Mouse (Mus musculus) myocyte (in vitro differentiated cells): ENCODE measurements at regions not wholly inside any gene's neighbourhood (a gene's known extent, or its start where the extent isn't known, plus 50 kb on each side); places are given as distances from the start of the nearest gene placed in this dataset.

Source experiments
- H3K27me3 ChIP-seq: one replicate; pipeline ENCODE4 v1.6.1; 2011; ENCODE audit not compliant: control insufficient read depth, insufficient read depth, insufficient read length
- H3K36me3 ChIP-seq: one replicate; pipeline ENCODE4 v1.6.1; 2011; ENCODE audit not compliant: control insufficient read depth, insufficient read depth
- H3K4me2 ChIP-seq: one replicate; pipeline ENCODE4 v1.6.1; 2011; ENCODE audit warnings: low read depth, control low read depth
- H3K4me3 ChIP-seq: one replicate; pipeline ENCODE4 v1.5.1; 2011; ENCODE audit warnings: mild to moderate bottlenecking, control low read depth, moderate library complexity
- H3K79me2 ChIP-seq: one replicate; pipeline ENCODE4 v1.6.1; 2011; ENCODE audit not compliant: control insufficient read depth, insufficient read depth
- H3ac ChIP-seq: one replicate; pipeline ENCODE4 v1.6.1; 2011; ENCODE audit not compliant: control insufficient read depth, insufficient read length
- CEBPB ChIP-seq: IDR thresholded peaks from 2 replicates; pipeline ENCODE4 v1.6.1; 2011; ENCODE audit warnings: mild to moderate bottlenecking, moderate library complexity; ENCODE audit not compliant: poor library complexity, insufficient read depth, severe bottlenecking
- E2F4 ChIP-seq: IDR thresholded peaks from one replicate; pipeline ENCODE4 v1.6.1; 2011; ENCODE audit warnings: mild to moderate bottlenecking, control low read depth, moderate library complexity; ENCODE audit not compliant: insufficient read depth
- MAX ChIP-seq: IDR thresholded peaks from one replicate; pipeline ENCODE4 v1.6.1; 2011; ENCODE audit warnings: low read depth, mild to moderate bottlenecking, control low read depth
- MYOD1 ChIP-seq, 3 experiments: IDR thresholded peaks; one replicate each; pipeline ENCODE4 v1.6.1; 2011; ENCODE audit warnings: control low read depth in 2 of 3, low read depth in 2 of 3, mild to moderate bottlenecking in 2 of 3, moderate library complexity in 1 of 3; ENCODE audit not compliant: insufficient read length in 2 of 3, control insufficient read depth in 1 of 3
- MYOG ChIP-seq, 3 experiments: IDR thresholded peaks; one replicate each; pipeline ENCODE4 v1.6.1; 2011; ENCODE audit warnings: control low read depth in 2 of 3, low read depth in 2 of 3, mild to moderate bottlenecking in 2 of 3; ENCODE audit not compliant: insufficient read length in 2 of 3, control insufficient read depth in 1 of 3, insufficient read depth in 1 of 3
- POLR2A ChIP-seq: IDR thresholded peaks from one replicate; pipeline ENCODE4 v1.6.1; 2011; ENCODE audit warnings: low read depth, mild to moderate bottlenecking, control low read depth, moderate library complexity; ENCODE audit not compliant: insufficient read length
- POLR2AphosphoS2 ChIP-seq: IDR thresholded peaks from one replicate; pipeline ENCODE4 v1.6.1; 2011; ENCODE audit warnings: low read depth, control low read depth; ENCODE audit not compliant: insufficient read length
- REST ChIP-seq: IDR thresholded peaks from one replicate; pipeline ENCODE4 v1.6.1; 2011; ENCODE audit warnings: mild to moderate bottlenecking, control low read depth, moderate library complexity; ENCODE audit not compliant: insufficient read depth, insufficient read length
- SRF ChIP-seq: IDR thresholded peaks from one replicate; pipeline ENCODE4 v1.6.1; 2011; ENCODE audit warnings: low read depth; ENCODE audit not compliant: control insufficient read depth, insufficient read length
- TCF12 ChIP-seq: IDR thresholded peaks from one replicate; pipeline ENCODE4 v1.6.1; 2011; ENCODE audit warnings: mild to moderate bottlenecking, control low read depth; ENCODE audit not compliant: poor library complexity, insufficient read depth, severe bottlenecking
- TCF3 ChIP-seq: IDR thresholded peaks from one replicate; pipeline ENCODE4 v1.6.1; 2011; ENCODE audit warnings: low read depth, control low read depth; ENCODE audit not compliant: insufficient read length
- USF1 ChIP-seq: IDR thresholded peaks from one replicate; pipeline ENCODE4 v1.6.1; 2011; ENCODE audit warnings: low read depth, mild to moderate bottlenecking, control low read depth, moderate library complexity

GRCm38 (mm10) chr4:7222922-7223321 lies 1015.9 kb downstream of the Car8 start:
- Histone ChIP-seq H3K79me2 (no peaks in the 10 kb centered on the region), H3K4me3 (no peak overlapping the region), H3K27me3 (no peaks in the 10 kb centered on the region), H3K4me2 (no peak overlapping the region), H3K36me3 (no peaks in the 10 kb centered on the region), H3ac (no peak overlapping the region)
- TF ChIP-seq MAX (no peak), E2F4 (no peak), MYOD1 (IDR thresholded peaks at IDR 0.05; ENCODE audit: control insufficient read depth in 1 of 3, insufficient read length in 2 of 3, low read depth in 2 of 3) (no peak), POLR2A (no peak), CEBPB (no peak)

DNA sequence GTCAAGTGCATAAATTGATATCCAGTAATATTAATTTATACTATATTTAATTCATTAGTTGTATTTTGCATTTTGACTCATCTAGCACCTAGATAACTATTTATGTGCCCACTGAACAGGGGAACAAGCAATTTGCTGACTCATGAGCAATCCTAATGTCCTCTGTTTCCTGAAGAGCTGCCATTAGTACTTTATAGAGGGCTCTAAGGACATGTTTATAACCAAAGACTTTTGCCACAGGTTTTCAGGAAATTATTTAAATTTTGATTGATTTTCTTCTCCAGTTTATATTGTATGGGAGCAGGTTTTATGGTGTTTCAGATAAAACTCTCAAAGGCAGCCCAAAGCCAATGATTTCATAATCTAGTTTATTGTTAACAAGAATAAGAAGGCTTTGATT lies 1018.4 kb downstream of the Car8 start:
- H3ac ChIP-seq, result no peak overlapping the region
- no peak for TF ChIP-seq MYOG (IDR thresholded peaks at IDR 0.05; ENCODE audit: control insufficient read depth in 1 of 3, insufficient read depth in 1 of 3, insufficient read length in 2 of 3, low read depth in 2 of 3)
- no peak for TF ChIP-seq TCF12
- TF ChIP-seq POLR2A, result no peak
- no peak for TF ChIP-seq MAX
- TF ChIP-seq POLR2AphosphoS2, result no peak
- no peak for TF ChIP-seq E2F4
- TF ChIP-seq SRF, result no peak
- TF ChIP-seq CEBPB, result no peak
- no peak overlapping the region for H3K4me3 ChIP-seq
- no peaks in the 10 kb centered on the region for H3K36me3 ChIP-seq
- H3K79me2 ChIP-seq, result no peaks in the 10 kb centered on the region
- H3K4me2 ChIP-seq, result no peak overlapping the region
- H3K27me3 ChIP-seq, result no peaks in the 10 kb centered on the region

GRCm38 (mm10) chr4:7215048-7216030 lies 1023.5 kb downstream of the Car8 start:
- H3ac ChIP-seq, result no peak overlapping the region
- H3K4me3 ChIP-seq, result no peak overlapping the region
- TF ChIP-seq CEBPB, result no peak
- no peak for TF ChIP-seq SRF
- TF ChIP-seq E2F4, result no peak
- no peak for TF ChIP-seq MYOG (IDR thresholded peaks at IDR 0.05; ENCODE audit: control insufficient read depth in 1 of 3, insufficient read depth in 1 of 3, insufficient read length in 2 of 3, low read depth in 2 of 3)
- no peak for TF ChIP-seq POLR2A
- TF ChIP-seq MAX, result no peak
- no peak for TF ChIP-seq USF1
- no peak for TF ChIP-seq TCF12
- no peak for TF ChIP-seq POLR2AphosphoS2
- no peak for TF ChIP-seq REST
- TF ChIP-seq TCF3, result no peak
- no peak for TF ChIP-seq MYOD1 (IDR thresholded peaks at IDR 0.05; ENCODE audit: control insufficient read depth in 1 of 3, insufficient read length in 2 of 3, low read depth in 2 of 3)
- no peak overlapping the region for H3K4me2 ChIP-seq
- no peaks in the 10 kb centered on the region for H3K79me2 ChIP-seq
- no peaks in the 10 kb centered on the region for H3K27me3 ChIP-seq
- no peaks in the 10 kb centered on the region for H3K36me3 ChIP-seq

GRCm38 (mm10) chr4:7206987-7207386 lies 1031.9 kb downstream of the Car8 start:
- TF ChIP-seq REST (no peak), CEBPB (no peak), POLR2AphosphoS2 (no peak), TCF12 (no peak), MAX (no peak), POLR2A (no peak), TCF3 (no peak), SRF (no peak), MYOG (IDR thresholded peaks at IDR 0.05; ENCODE audit: control insufficient read depth in 1 of 3, insufficient read depth in 1 of 3, insufficient read length in 2 of 3, low read depth in 2 of 3) (no peak), USF1 (no peak), E2F4 (no peak)
- Histone ChIP-seq H3K4me2 (no peak overlapping the region), H3ac (no peak overlapping the region)

DNA sequence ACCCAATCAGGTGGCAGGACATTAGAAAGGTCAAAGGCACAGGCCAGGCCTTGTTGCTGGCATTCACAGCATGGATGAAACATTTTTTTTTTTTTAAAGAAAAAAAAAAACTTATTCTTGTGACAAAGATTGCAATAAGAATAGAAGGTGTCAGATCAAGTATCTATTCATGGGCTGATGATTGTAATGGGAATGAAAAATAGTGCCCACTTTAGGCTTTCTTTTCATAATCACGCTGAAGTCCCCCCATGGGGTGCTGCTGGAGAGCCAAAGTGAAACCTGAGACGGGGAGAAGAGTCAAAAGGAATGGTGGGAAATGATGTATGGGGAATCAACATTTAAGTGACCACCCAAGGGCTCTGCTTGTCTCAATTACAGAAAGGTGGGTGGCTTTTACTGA lies 1037.0 kb downstream of the Car8 start:
- no peaks in the 10 kb centered on the region for H3K79me2 ChIP-seq
- TF ChIP-seq CEBPB (no peak), MYOG (IDR thresholded peaks at IDR 0.05; ENCODE audit: control insufficient read depth in 1 of 3, insufficient read depth in 1 of 3, insufficient read length in 2 of 3, low read depth in 2 of 3) (no peak), USF1 (no peak), TCF3 (no peak), POLR2AphosphoS2 (no peak), REST (no peak), E2F4 (no peak), TCF12 (no peak), MAX (no peak), POLR2A (no peak), MYOD1 (IDR thresholded peaks at IDR 0.05; ENCODE audit: control insufficient read depth in 1 of 3, insufficient read length in 2 of 3, low read depth in 2 of 3) (no peak), SRF (no peak)
- H3K27me3 ChIP-seq, result no peaks in the 10 kb centered on the region
- no peak overlapping the region for H3ac ChIP-seq
- H3K36me3 ChIP-seq, result no peaks in the 10 kb centered on the region
- H3K4me3 ChIP-seq, result no peak overlapping the region
- no peak overlapping the region for H3K4me2 ChIP-seq

More at GRCm38 (mm10) chr4:7206987-7207386, 1031.9 kb downstream of the Car8 start:
- Histone ChIP-seq H3K36me3 (no peaks in the 10 kb centered on the region), H3K4me3 (no peak overlapping the region), H3K79me2 (no peaks in the 10 kb centered on the region), H3K27me3 (no peaks in the 10 kb centered on the region)
